Mouse (Mus musculus): Measurements from ENCODE around the gene Taar7f. TPM values are rescaled to one million over a fixed set of nuclear protein-coding genes. Genes with fewer than 3 reads are reported as not detected.

Taar7f gene
- polyA plus RNA-seq, 1 experiment from 2014 or later = not detected

Other genes with a start within 250 kb of the Taar7f start
- 0.08 and 0.16 TPM in 2 replicates for gene Vnn3, start 198.0 kb upstream of the Taar7f start, polyA plus RNA-seq (2015; fragmentation: Nextera tagmentation; extraction: Ambion mirVana)
- gene Vnn1, start 154.8 kb upstream of the Taar7f start, polyA plus RNA-seq (2015; fragmentation: Nextera tagmentation; extraction: Ambion mirVana) = 1.8 and 2.3 TPM in 2 replicates
- gene Taar1, start 129.2 kb upstream of the Taar7f start, polyA plus RNA-seq (2015; fragmentation: Nextera tagmentation; extraction: Ambion mirVana) = not detected in 2 replicates
- not detected in 2 replicates for gene Taar2, start 110.9 kb upstream of the Taar7f start, polyA plus RNA-seq (2015; fragmentation: Nextera tagmentation; extraction: Ambion mirVana)
- gene Taar3, start 100.0 kb upstream of the Taar7f start, polyA plus RNA-seq (2015; fragmentation: Nextera tagmentation; extraction: Ambion mirVana) = not detected in 2 replicates
- not detected in 2 replicates for gene Taar4, start 89.0 kb upstream of the Taar7f start, polyA plus RNA-seq (2015; fragmentation: Nextera tagmentation; extraction: Ambion mirVana)
- not detected in 2 replicates for gene Taar5, start 78.8 kb upstream of the Taar7f start, polyA plus RNA-seq (2015; fragmentation: Nextera tagmentation; extraction: Ambion mirVana)
- gene Taar6, start 63.9 kb upstream of the Taar7f start, polyA plus RNA-seq (2015; fragmentation: Nextera tagmentation; extraction: Ambion mirVana) = not detected in 2 replicates
- not detected in 2 replicates for gene Taar7a, start 56.0 kb upstream of the Taar7f start, polyA plus RNA-seq (2015; fragmentation: Nextera tagmentation; extraction: Ambion mirVana)
- gene Taar7b, start 49.6 kb upstream of the Taar7f start, polyA plus RNA-seq (2015; fragmentation: Nextera tagmentation; extraction: Ambion mirVana) = not detected in 2 replicates
- gene Taar7d, start 22.3 kb upstream of the Taar7f start, polyA plus RNA-seq (2015; fragmentation: Nextera tagmentation; extraction: Ambion mirVana) = not detected in 2 replicates
- not detected in 2 replicates for gene Taar7e, start 11.9 kb upstream of the Taar7f start, polyA plus RNA-seq (2015; fragmentation: Nextera tagmentation; extraction: Ambion mirVana)
- gene Taar8a, start 27.0 kb downstream of the Taar7f start, polyA plus RNA-seq (2015; fragmentation: Nextera tagmentation; extraction: Ambion mirVana) = not detected in 2 replicates
- gene Taar8b, start 42.8 kb downstream of the Taar7f start, polyA plus RNA-seq (2015; fragmentation: Nextera tagmentation; extraction: Ambion mirVana) = not detected in 2 replicates
- not detected in 2 replicates for gene Taar8c, start 52.4 kb downstream of the Taar7f start, polyA plus RNA-seq (2015; fragmentation: Nextera tagmentation; extraction: Ambion mirVana)
- not detected in 2 replicates for gene Taar9, start 60.0 kb downstream of the Taar7f start, polyA plus RNA-seq (2015; fragmentation: Nextera tagmentation; extraction: Ambion mirVana)
- 75.5 and 79.4 TPM in 2 replicates for gene Stx7, start 99.8 kb downstream of the Taar7f start, polyA plus RNA-seq (2015; fragmentation: Nextera tagmentation; extraction: Ambion mirVana)
- 9.2 and 11.1 TPM in 2 replicates for gene Moxd1, start 174.0 kb downstream of the Taar7f start, polyA plus RNA-seq (2015; fragmentation: Nextera tagmentation; extraction: Ambion mirVana)

Data from heart, embryonic 16.5 days (tissue).